Comparison of ENCODE assay signal across 24 mouse cellular contexts in the genomic region with DNA sequence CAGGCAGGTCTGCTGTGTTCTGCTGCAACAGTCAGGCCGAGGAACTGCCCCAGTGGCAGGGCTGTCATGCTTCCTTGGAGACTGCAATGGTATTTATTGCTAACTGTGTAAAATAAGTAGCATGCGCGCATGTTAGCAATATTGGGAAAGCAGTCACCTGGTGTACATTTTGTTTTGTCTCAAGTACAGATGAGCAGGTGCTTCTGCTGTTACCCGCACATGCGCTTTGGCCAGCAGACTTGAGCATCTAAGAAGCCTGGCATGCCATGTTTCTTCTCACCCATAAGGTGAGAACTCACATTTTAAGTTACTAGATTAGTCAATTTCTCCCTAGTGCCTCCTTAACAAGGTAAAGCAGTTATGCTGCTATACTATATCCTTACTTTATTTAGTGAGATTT.
A peak's percentile ranks its signal among the peaks of the same experiment; 100 is the strongest.
DNase-seq lines count a peak whose midpoint lies in the region; ATAC-seq and TF ChIP-seq lines count a peak whose summit lies in the region.
"Had no signal": no experiment of that assay in that cellular context is flagged by ENCODE, and none has a peak within 500 bp of the region (broad histone marks: within the 10 kb centered on the region; RNA-seq: fewer than 3 reads in every experiment).

No protein-coding gene starts in this region.

- H3K36me3 ChIP-seq in forebrain, embryonic 13.5 days (ENCODE audit: poor library complexity, severe bottlenecking), result no peaks in the 10 kb centered on the region; the same call in 1 of the 2 replicates
- H3K36me3 ChIP-seq in forebrain, embryonic 10.5 days (replicated peaks), result peaks cover 22% of the 10 kb centered on the region
- H3K36me3 ChIP-seq in forebrain, embryonic 15.5 days, result no peaks in the 10 kb centered on the region
- H3K36me3 ChIP-seq in forebrain, embryonic 12.5 days (replicated peaks), result peaks cover 3% of the 10 kb centered on the region
- H3K36me3 ChIP-seq in forebrain, postnatal 0 days (ENCODE audit: insufficient read depth), result no peaks in the 10 kb centered on the region
- H3K36me3 ChIP-seq in embryonic facial prominence, embryonic 10.5 days (replicated peaks), result peaks cover 15% of the 10 kb centered on the region
- H3K36me3 ChIP-seq: G1E had no signal

- H3K4me3 ChIP-seq in forebrain, embryonic 13.5 days, result no peak overlapping the region
- no peak overlapping the region for H3K4me3 ChIP-seq in forebrain, embryonic 10.5 days
- H3K4me3 ChIP-seq in forebrain, embryonic 15.5 days, result no peak overlapping the region
- no peak overlapping the region for H3K4me3 ChIP-seq in forebrain, embryonic 12.5 days (replicated peaks)
- H3K4me3 ChIP-seq in forebrain, postnatal 0 days (ENCODE audit: low read depth, low read length), result no peak overlapping the region
- no peak overlapping the region for H3K4me3 ChIP-seq in embryonic facial prominence, embryonic 10.5 days
- H3K4me3 ChIP-seq: embryonic facial prominence, embryonic 13.5 days; embryonic facial prominence, embryonic 15.5 days; erythroblast, embryonic 14.5 days had no signal

- no peak overlapping the region for H3K4me2 ChIP-seq in forebrain, embryonic 13.5 days
- H3K4me2 ChIP-seq in forebrain, embryonic 15.5 days (replicated peaks), result no peak overlapping the region
- H3K4me2 ChIP-seq in forebrain, embryonic 12.5 days, result no peak overlapping the region
- no peak overlapping the region for H3K4me2 ChIP-seq in forebrain, postnatal 0 days (ENCODE audit: low read depth)
- H3K4me2 ChIP-seq: embryonic facial prominence, embryonic 13.5 days; embryonic facial prominence, embryonic 15.5 days had no signal

- no peaks in the 10 kb centered on the region for H3K27me3 ChIP-seq in forebrain, embryonic 13.5 days
- no peaks in the 10 kb centered on the region for H3K27me3 ChIP-seq in forebrain, embryonic 10.5 days (ENCODE audit: poor library complexity, severe bottlenecking)
- no peaks in the 10 kb centered on the region for H3K27me3 ChIP-seq in forebrain, embryonic 15.5 days
- no peaks in the 10 kb centered on the region for H3K27me3 ChIP-seq in forebrain, embryonic 12.5 days
- H3K27me3 ChIP-seq in forebrain, postnatal 0 days (ENCODE audit: insufficient read depth, low read length), result no peaks in the 10 kb centered on the region
- no peaks in the 10 kb centered on the region for H3K27me3 ChIP-seq in embryonic facial prominence, embryonic 10.5 days (replicated peaks; ENCODE audit: low read depth, poor library complexity, severe bottlenecking)
- H3K27me3 ChIP-seq: CH12.LX; embryonic facial prominence, embryonic 13.5 days; embryonic facial prominence, embryonic 15.5 days; Patski had no signal

- no peak for TF ChIP-seq CTCF in brain, embryonic 14.5 days (IDR thresholded peaks at IDR 0.05; ENCODE audit: borderline replicate concordance, extremely low read depth, insufficient read depth, insufficient read length)
- no peak for TF ChIP-seq CTCF in forebrain, postnatal 0 days (IDR thresholded peaks at IDR 0.05; ENCODE audit: low read depth)

- H3K4me1 ChIP-seq in forebrain, embryonic 13.5 days, result peaks cover 3% of the 10 kb centered on the region; the same call in 1 of the 2 replicates
- H3K4me1 ChIP-seq in forebrain, embryonic 10.5 days, result peaks cover 28% of the 10 kb centered on the region
- peaks cover 9% of the 10 kb centered on the region for H3K4me1 ChIP-seq in forebrain, embryonic 15.5 days
- H3K4me1 ChIP-seq in forebrain, embryonic 12.5 days, result peaks cover 4% of the 10 kb centered on the region; the same call in 1 of the 2 replicates
- H3K4me1 ChIP-seq in forebrain, postnatal 0 days (ENCODE audit: insufficient read depth), result no peaks in the 10 kb centered on the region
- H3K4me1 ChIP-seq in embryonic facial prominence, embryonic 10.5 days, result peaks cover 6% of the 10 kb centered on the region

- 79% methylated on average over 5 of the region's 5 CpGs for WGBS in forebrain, embryonic 13.5 days
- WGBS in forebrain, embryonic 10.5 days, result 93% methylated on average over 5 of the region's 5 CpGs
- 62% methylated on average over 5 of the region's 5 CpGs for WGBS in forebrain, embryonic 15.5 days
- 89% methylated on average over 5 of the region's 5 CpGs for WGBS in forebrain, embryonic 12.5 days
- 62% methylated on average over 5 of the region's 5 CpGs for WGBS in forebrain, postnatal 0 days
- 94% methylated on average over 5 of the region's 5 CpGs for WGBS in embryonic facial prominence, embryonic 10.5 days

- H3K27ac ChIP-seq in forebrain, embryonic 13.5 days, result no peak overlapping the region
- no peak overlapping the region for H3K27ac ChIP-seq in forebrain, embryonic 10.5 days
- no peak overlapping the region for H3K27ac ChIP-seq in forebrain, embryonic 15.5 days (replicated peaks)
- no peak overlapping the region for H3K27ac ChIP-seq in forebrain, embryonic 12.5 days
- H3K27ac ChIP-seq in forebrain, postnatal 0 days (ENCODE audit: low read depth, low read length), result no peak overlapping the region
- H3K27ac ChIP-seq in embryonic facial prominence, embryonic 10.5 days (replicated peaks), result no peak overlapping the region
- H3K27ac ChIP-seq: embryonic facial prominence, embryonic 13.5 days; embryonic facial prominence, embryonic 15.5 days had no signal

- no peak overlapping the region for H3K9ac ChIP-seq in forebrain, embryonic 13.5 days
- no peak overlapping the region for H3K9ac ChIP-seq in forebrain, embryonic 15.5 days (replicated peaks)
- H3K9ac ChIP-seq in forebrain, embryonic 12.5 days, result no peak overlapping the region
- no peak overlapping the region for H3K9ac ChIP-seq in forebrain, postnatal 0 days
- H3K9ac ChIP-seq: embryonic facial prominence, embryonic 13.5 days; embryonic facial prominence, embryonic 15.5 days had no signal

- no peak for DNase-seq in forebrain, embryonic 10.5 days (ENCODE audit: extremely low spot score, low spot score)
- peak; percentile 79 for DNase-seq in brain, embryonic 14.5 days (ENCODE audit: low read depth)
- DNase-seq in forebrain, postnatal 0 days, result peak; percentile 34
- DNase-seq in embryonic facial prominence, embryonic 10.5 days (ENCODE audit: low spot score), result no peak
- DNase-seq: adrenal gland, adult 2 months; adrenal gland, postnatal 10 days; adrenal gland, postnatal 25 days; B cell, adult 2 months; cerebellum, adult 11-12 months; cerebellum, adult 2 months; cerebellum, adult 9-10 months; cerebellum, postnatal 10 days; cerebellum, postnatal 25 days had no signal

- peak; percentile 74; the same call in 1 of the 2 replicates for ATAC-seq in forebrain, embryonic 13.5 days
- ATAC-seq in forebrain, embryonic 15.5 days (replicated peaks), result peak; percentile 80
- ATAC-seq in forebrain, embryonic 12.5 days (ENCODE audit: low FRiP score), result no peak
- ATAC-seq in forebrain, postnatal 0 days, result peak; percentile 46
- ATAC-seq: activated CD4-positive, CD25-positive, alpha-beta regulatory T cell, adult 4 months; CD4-positive, CD25-positive, alpha-beta regulatory T cell, adult 4 months; Patski had no signal

- no peak for TF ChIP-seq POLR2A in brain, embryonic 14.5 days (IDR thresholded peaks at IDR 0.05; ENCODE audit: borderline replicate concordance, extremely low read depth, insufficient read depth, insufficient read length, poor library complexity, severe bottlenecking)

- no peaks in the 10 kb centered on the region for H3K9me3 ChIP-seq in forebrain, embryonic 13.5 days (replicated peaks)
- H3K9me3 ChIP-seq in forebrain, embryonic 10.5 days, result no peaks in the 10 kb centered on the region
- no peaks in the 10 kb centered on the region for H3K9me3 ChIP-seq in forebrain, embryonic 15.5 days
- no peaks in the 10 kb centered on the region for H3K9me3 ChIP-seq in forebrain, embryonic 12.5 days
- no peaks in the 10 kb centered on the region for H3K9me3 ChIP-seq in forebrain, postnatal 0 days (ENCODE audit: low read length)
- H3K9me3 ChIP-seq in embryonic facial prominence, embryonic 10.5 days, result no peaks in the 10 kb centered on the region
- H3K9me3 ChIP-seq: embryonic facial prominence, embryonic 13.5 days; embryonic facial prominence, embryonic 15.5 days had no signal

Comparison
In these comparisons a context has a peak if more than half of its experiments do, and no peak if none do; other contexts are left out.
1. DNase-seq: peak in brain, embryonic 14.5 days (single experiment) and forebrain, postnatal 0 days (single experiment); none in forebrain, embryonic 10.5 days (single experiment) and embryonic facial prominence, embryonic 10.5 days (single experiment).